Mouse (Mus musculus) cerebellum, adult 11-12 months (tissue): ENCODE measurements around the gene Ccin.
A peak's percentile ranks its signal among the peaks of the same experiment; 100 is the strongest.

Experiments
- DNase-seq: peaks from one replicate; pipeline ENCODE4 v3.0.0; 2022

Gene Ccin

DNA sequence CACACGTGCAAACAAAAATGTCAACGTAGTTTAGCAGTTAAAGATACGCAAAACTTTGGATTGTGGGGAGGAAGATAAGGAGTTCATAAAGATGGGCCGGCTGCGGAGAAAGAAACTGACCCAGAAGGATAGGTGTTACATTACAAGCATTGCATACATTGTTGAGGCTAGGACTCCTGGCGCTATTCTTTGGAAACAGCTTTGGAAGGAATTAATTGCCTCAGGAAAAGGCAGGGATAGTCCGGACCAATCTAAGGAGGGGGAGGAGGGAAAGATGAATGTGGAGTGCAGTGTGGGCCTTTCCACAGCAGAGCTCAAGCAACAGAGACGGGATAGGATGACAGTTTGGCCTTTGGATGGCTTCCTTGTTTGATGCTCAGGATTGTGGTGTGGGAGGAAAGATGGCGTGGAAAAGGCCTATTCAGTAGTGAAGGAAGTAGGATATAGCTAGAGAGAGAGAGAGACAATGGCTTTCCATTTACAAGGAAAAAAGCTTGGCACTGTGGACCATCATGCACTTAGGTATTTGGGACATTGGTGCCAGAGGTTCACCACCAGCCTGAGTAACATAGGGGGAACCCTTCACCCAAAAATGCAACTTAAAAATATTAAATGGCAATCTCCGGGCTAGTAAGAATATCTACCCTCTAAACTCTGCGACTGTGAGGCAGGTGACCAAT is 30.2 kb downstream of the Ccin start:
- DNase-seq: no peak

DNA sequence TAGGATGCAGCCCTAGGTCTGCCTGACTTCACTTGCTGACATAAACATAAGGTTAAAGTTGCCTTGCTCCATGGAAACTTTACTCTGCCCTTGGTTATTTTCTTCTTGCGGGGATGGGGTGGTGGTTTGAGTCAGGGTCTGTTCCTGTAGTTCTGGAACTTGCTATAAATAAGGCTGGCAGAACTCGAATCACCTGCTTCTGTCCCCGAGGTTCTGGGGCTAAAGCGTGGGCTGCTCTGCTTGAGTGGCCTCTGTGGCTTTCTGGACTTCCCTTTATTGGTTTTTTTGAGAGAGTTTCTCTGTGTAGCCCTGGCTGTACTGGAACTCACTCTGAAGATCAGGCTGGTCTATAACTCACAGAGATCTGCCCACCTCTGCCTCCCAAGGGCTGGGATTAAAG is 32.8 kb downstream of the Ccin start:
- DNase-seq: no peak

DNA sequence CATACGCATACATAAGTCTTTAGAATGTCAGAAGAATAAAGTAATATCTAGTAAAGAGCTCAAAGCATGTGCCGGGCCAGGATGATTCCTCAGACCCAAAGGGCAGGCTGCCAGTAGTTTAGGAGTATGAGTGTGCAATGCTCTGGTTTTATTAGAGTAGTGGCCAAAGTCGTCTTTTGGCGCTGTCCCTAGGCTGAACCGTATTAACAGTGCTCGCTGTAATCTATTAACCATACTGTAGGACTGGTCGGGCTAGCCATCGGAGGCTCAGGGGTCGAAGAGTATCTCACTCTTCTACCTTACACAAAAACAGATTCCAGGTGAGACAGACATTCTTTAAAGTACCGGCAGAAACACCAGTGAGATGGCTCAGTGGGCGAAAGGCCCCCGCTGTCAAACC is 33.5 kb downstream of the Ccin start:
- DNase-seq: no peak

DNA sequence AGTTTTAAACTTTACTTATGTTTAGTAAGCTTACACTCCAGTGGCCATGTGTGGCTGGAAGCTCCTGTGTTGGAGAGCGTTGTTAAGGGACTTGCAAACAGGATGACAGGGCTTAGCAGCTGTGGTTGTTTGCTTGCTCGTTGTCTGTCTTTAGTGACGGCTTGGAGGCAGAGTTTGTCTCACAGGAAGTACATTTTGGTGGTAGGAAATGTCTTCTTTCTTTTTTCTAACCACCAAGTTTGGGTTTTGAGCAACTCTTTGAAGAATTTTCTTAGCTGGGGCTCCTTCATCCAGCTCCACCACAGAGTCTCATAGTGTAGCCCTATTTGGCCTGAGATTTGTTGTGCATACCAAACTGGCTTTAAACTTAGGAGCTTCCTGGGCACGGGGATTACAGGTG is 39.0 kb downstream of the Ccin start:
- DNase-seq: no peak

DNA sequence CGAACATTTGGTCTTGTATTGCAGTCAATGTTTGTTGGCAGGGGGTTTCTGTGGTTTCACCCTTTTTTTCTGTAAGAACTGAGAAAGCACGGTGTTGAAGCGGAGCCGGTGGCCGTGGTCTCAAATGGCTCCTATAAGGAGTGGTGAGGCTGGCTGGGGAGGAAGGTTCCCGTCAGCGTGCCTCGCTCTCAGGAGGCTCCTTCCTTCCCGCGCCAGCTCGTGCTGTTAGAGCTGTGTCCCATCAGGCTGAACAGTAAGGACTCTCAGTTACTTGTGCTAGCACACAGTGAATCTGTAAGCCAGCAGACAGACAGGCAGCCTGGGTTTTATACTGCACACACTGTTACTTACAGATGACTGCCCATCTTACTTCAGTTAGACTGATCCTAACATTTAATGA is 39.5 kb downstream of the Ccin start:
- DNase-seq: no peak

DNA sequence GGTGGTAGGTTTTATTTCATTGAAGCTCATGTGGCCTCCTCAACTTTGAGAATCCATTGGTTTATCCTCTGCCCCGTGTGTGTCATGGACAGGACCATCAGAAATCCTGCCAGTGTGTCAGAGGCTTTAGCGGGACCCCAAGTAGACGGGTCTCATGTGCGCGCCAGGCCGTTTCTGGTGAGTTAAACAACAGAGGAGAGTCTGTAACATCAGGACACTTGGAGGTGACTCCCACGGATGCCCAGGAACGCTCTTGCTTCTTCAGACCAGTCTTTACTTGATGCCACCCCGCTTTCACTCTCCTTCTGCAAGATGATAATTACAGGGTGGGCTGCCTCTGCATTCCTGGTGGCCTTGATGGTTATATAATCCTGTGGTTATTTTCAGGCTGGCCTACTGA is 40.4 kb downstream of the Ccin start:
- no peak for DNase-seq

DNA sequence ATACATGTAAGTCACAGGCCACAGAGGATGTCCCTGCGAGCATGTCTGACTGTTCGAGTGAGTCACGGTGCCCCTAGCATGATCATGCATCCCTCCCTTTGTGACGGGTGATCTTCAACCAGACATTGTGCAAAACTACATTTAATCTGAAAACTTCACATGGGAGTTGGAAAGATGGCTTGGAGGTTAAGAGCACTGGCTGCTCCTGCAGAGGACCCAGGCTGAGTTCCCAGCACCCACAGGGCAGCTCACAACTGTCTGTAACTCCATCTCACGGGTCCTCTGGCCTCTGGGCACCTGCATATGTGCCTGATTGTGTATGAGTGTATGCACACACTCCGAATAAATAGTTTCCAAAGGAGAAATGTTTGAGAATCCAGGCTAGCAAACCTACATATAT is 41.0 kb downstream of the Ccin start:
- DNase-seq: no peak

DNA sequence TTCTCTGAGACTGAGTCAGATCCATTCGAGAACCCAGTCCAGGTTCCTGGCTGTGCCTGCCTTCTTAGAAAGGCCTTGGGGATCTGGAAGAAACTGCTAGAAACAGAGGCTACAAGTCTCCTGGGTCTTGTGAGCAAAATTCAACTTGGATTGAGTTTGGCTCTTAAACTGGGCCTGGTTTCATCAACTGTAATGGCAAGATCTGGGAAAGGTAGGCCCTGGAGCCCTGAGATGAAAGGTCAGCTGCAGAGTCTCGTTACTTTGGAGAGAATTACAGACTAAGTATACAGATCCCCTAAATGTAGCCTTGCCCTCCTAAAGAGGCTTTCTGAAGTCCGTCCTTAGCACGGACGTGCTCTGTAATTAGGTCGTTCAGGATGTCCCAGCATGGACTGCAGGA is 42.3 kb downstream of the Ccin start:
- DNase-seq: no peak

DNA sequence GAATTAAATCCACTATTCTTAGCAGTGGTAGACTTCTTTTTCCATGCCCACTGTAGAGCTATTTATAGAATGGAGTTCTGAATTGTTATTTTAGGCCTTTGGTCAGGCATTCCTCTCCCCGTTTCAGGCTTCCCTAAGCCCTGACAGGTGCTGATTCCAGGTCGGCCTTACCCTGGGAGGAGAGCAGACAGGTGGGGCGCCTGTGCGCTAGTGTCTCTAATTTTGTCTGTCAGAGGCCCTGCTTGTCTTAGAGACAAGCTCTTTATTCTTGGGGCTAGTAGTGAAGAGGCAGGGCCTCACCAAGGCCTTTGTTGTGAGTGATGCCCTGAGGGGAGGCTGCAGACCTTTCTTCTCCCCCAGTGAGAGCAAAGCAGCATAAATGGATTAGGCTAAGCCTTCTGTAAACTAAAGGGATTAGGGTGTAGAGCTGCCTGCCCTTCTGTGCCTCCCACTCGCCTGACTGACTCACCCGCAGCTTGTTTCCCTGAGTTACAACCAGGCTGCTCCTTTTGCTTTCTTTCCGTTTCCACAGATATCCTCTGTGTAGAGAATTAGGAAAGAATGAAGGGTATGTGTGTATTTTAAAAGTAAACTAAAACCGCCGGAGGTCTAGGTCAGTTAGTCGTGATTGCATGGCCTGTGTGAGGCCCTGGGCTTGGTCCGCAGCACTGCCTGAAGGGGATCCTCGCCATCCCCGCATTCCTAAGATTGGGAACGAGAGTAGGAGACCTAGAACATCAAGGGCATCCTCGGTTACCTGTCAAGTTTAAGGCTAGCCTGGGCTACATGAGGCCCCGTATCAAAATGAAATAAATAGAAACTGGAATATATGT is 45.2 kb downstream of the Ccin start:
- DNase-seq: no peak

DNA sequence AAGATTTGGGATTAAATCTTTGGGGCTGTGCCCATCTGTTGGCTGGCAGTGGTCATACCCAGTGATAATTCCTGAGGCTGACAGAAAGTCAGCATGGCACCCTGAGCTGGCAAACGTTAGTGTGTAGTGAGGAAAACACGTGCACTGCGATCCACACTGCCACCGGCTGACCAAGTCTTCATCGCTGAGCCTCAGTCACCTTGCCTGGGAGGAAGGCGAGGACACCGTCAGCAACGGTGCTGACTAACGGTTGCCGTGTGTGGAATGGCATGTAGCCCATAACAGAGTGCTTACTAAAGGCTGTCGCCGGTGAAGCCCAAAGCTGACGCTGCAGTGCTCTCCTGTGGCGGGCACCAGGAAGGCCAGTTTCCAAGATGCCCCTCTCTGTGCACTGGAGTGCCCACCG is 46.4 kb downstream of the Ccin start:
- DNase-seq: peak; percentile 65

DNA sequence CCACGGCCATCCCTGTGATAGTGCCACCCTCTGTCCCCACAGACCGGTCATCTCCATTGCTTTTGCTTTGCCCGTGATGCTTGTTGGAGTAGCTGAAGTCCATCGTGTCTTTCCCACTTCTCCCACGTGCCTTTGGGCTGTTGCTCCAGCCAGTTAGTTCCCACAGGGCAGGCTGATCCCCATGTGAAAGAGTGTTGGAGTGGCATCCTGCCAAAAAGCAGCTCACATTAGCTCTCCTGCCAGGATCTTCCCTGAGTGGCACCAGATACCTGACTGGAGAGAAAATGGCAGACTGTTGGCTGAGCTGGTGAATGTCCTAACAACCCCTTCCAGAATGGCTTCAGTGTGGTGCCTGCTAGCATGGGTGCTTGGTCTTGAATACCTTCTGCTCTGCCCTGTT is 48.2 kb downstream of the Ccin start:
- DNase-seq: peak; percentile 58
